Mouse (Mus musculus) embryonic facial prominence, embryonic 11.5 days (tissue): ENCODE measurements around the gene Pbxip1. TPM values are rescaled to one million over a fixed set of nuclear protein-coding genes. Genes with fewer than 3 reads are reported as not detected.

Experiments
- ATAC-seq: fragments of 200-750 bp; cut with Nextera tagmentation; replicated peaks from 2 replicates; pipeline ENCODE4 v1.8.0; 2017; ENCODE audit warnings: low read depth; ENCODE audit not compliant: insufficient number of reproducible peaks, low FRiP score, low TSS enrichment
- DNase-seq: peaks from one replicate; pipeline ENCODE4 v3.0.0-alpha.2; 2015; ENCODE audit warnings: low spot score
- H3K27ac ChIP-seq: fragments of 300-500 bp; sonication (generic); replicated peaks from 2 replicates; pipeline ENCODE4 v1.5.1; 2014; ENCODE audit warnings: mild to moderate bottlenecking, low read depth, low read length, control low read depth
- H3K27me3 ChIP-seq: fragments of 300-500 bp; sonication (generic); 2 replicates; pipeline ENCODE4 v1.6.1; 2014; ENCODE audit warnings: mild to moderate bottlenecking, low read length, moderate library complexity, mixed read lengths; ENCODE audit not compliant: control insufficient read depth, insufficient read depth
- H3K36me3 ChIP-seq: fragments of 300-500 bp; sonication (generic); replicated peaks from 2 replicates; pipeline ENCODE4 v1.6.1; 2014; ENCODE audit warnings: low read depth, mild to moderate bottlenecking, low read length, moderate library complexity, mixed read lengths; ENCODE audit not compliant: control insufficient read depth, insufficient read depth
- H3K4me1 ChIP-seq: fragments of 300-500 bp; sonication (generic); 2 replicates; pipeline ENCODE4 v1.6.1; 2014; ENCODE audit warnings: low read length, mixed read lengths; ENCODE audit not compliant: control insufficient read depth, insufficient read depth
- H3K4me2 ChIP-seq: fragments of 300-500 bp; sonication (generic); 2 replicates; pipeline ENCODE4 v1.6.1; 2014; ENCODE audit warnings: low read depth, mild to moderate bottlenecking, control low read depth, low read length, moderate library complexity
- H3K4me3 ChIP-seq: fragments of 300-500 bp; sonication (generic); 2 replicates; pipeline ENCODE4 v1.5.1; 2014; ENCODE audit warnings: low read depth, low read length, control low read depth
- H3K9ac ChIP-seq: fragments of 300-500 bp; sonication (generic); replicated peaks from 2 replicates; pipeline ENCODE4 v1.6.1; 2014; ENCODE audit warnings: mild to moderate bottlenecking, control low read depth, low read length
- H3K9me3 ChIP-seq: fragments of 300-500 bp; sonication (generic); replicated peaks from 2 replicates; pipeline ENCODE4 v1.6.1; 2016; ENCODE audit warnings: mild to moderate bottlenecking, low read length, inconsistent platforms, mixed read lengths; ENCODE audit not compliant: control insufficient read depth
- WGBS: fragments of 180-500 bp; shearing (Covaris S2); extraction: QIAGEN DNeasy Blood & Tissue Kit; methylation state at CpG from one replicate; pipeline ENCODE4 v1.1.7; 2014; 5-methylcytosine and 5-hydroxymethylcytosine counted together
- polyA plus RNA-seq: library from polyadenylated mRNA; unstranded; fragments of >200 nt; fragmentation: Nextera tagmentation; extraction: Ambion mirVana; gene quantifications from 2 replicates; pipeline ENCODE4 v1.2.1, GENCODE M21; 2014

Pbxip1 gene
- polyA plus RNA-seq, 1 experiment from 2014 or later = 9.1 TPM

- Histone ChIP-seq H3K27ac (no peak overlapping the region), H3K4me2 (peak overlapping the region; percentile 83), H3K27me3 (peaks cover 14% of the 10 kb centered on the region), H3K9me3 (no peaks in the 10 kb centered on the region), H3K4me3 (peak overlapping the region; percentile 45), H3K36me3 (no peaks in the 10 kb centered on the region), H3K4me1 (peaks cover 11% of the 10 kb centered on the region), H3K9ac (peak overlapping the region; percentile 50)
- DNase-seq (no peak), ATAC-seq (no peak)
- WGBS = 4% methylated on average over 4 of the region's 4 CpGs
Measured at GRCm38 (mm10) chr3:89396654-89397005, 39.9 kb upstream of the Pbxip1 start.

DNA sequence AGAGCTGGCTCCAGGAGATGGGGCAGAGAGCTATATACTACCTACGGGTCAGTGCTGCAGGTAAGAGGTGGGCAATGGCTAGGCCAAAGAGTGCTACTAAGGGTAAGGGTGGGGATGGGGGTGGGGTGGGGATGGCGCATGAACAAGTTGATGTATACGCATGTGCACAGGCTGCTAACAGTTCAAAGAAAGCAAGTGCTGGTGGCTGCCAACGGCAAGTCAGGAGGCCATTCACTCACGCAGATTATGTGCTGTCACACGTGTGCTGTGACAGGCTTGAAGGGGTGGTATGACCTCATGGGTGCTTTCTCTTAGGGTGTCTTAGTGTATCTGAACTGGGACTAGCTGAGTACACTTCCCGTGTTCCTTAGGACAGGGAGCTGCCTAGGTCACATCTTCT is 35.2 kb upstream of the Pbxip1 start:
- H3K36me3 ChIP-seq = peaks cover 3% of the 10 kb centered on the region
- H3K9ac ChIP-seq = no peak overlapping the region
- H3K27ac ChIP-seq = no peak overlapping the region
- H3K4me2 ChIP-seq = no peak overlapping the region
- 86% methylated on average over 7 of the region's 7 CpGs for WGBS
- no peaks in the 10 kb centered on the region for H3K4me1 ChIP-seq
- no peak overlapping the region for H3K4me3 ChIP-seq
- no peaks in the 10 kb centered on the region for H3K27me3 ChIP-seq
- no peak for ATAC-seq
- DNase-seq = no peak
- H3K9me3 ChIP-seq = no peaks in the 10 kb centered on the region

GRCm38 (mm10) chr3:89402693-89403092 is 33.8 kb upstream of the Pbxip1 start, which contains the start of gene Lenep:
Gene Lenep, minus strand, starts transcription at chr3:89402793.
- Histone ChIP-seq H3K27ac (no peak within 1 kb of the TSS), H3K4me1 (no peaks in the 10 kb centered on the region), H3K4me2 (no peak within 1 kb of the TSS), H3K27me3 (no peaks in the 10 kb centered on the region), H3K4me3 (no peak within 1 kb of the TSS), H3K9me3 (no peaks in the 10 kb centered on the region), H3K36me3 (peaks cover 3% of the 10 kb centered on the region), H3K9ac (no peak within 1 kb of the TSS)
- 83% methylated on average over 5 of the region's 5 CpGs for WGBS
- ATAC-seq (no peak), DNase-seq (no peak)

DNA sequence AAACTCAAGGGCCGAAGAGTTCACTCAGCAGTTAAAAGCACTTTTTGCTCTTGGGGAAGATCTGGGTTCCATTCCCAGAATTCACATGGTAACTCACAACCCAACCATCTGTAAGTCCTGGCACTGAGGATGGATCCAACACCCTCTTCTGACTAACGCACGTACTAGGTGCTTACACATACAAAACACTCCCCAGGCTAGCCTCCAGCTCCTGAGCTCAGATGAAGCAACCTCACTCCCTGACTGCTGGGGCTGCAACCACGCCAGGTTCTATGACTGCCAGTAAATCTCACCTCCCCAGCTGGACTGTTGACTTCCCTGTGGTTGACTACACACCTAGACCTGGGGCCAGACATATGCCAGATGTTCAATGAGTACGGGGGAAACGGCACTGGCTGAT is 29.6 kb upstream of the Pbxip1 start:
- Histone ChIP-seq H3K9me3 (no peaks in the 10 kb centered on the region), H3K9ac (no peak overlapping the region), H3K27ac (no peak overlapping the region), H3K4me2 (no peak overlapping the region), H3K36me3 (peaks cover 3% of the 10 kb centered on the region), H3K27me3 (no peaks in the 10 kb centered on the region), H3K4me1 (peaks cover 3% of the 10 kb centered on the region; the same call in 1 of the 2 replicates), H3K4me3 (no peak overlapping the region)
- no peak for DNase-seq
- no peak for ATAC-seq
- 91% methylated on average over 6 of the region's 6 CpGs for WGBS

- Histone ChIP-seq H3K36me3 (no peaks in the 10 kb centered on the region), H3K4me3 (no peak overlapping the region), H3K9ac (no peak overlapping the region), H3K4me1 (peaks cover 3% of the 10 kb centered on the region; the same call in 1 of the 2 replicates), H3K9me3 (no peaks in the 10 kb centered on the region), H3K4me2 (no peak overlapping the region), H3K27me3 (no peaks in the 10 kb centered on the region), H3K27ac (no peak overlapping the region)
- DNase-seq = no peak
- no peak for ATAC-seq
- WGBS = 66% methylated on average over 16 of the region's 16 CpGs
Measured at GRCm38 (mm10) chr3:89408448-89408847, 28.1 kb upstream of the Pbxip1 start.

DNA sequence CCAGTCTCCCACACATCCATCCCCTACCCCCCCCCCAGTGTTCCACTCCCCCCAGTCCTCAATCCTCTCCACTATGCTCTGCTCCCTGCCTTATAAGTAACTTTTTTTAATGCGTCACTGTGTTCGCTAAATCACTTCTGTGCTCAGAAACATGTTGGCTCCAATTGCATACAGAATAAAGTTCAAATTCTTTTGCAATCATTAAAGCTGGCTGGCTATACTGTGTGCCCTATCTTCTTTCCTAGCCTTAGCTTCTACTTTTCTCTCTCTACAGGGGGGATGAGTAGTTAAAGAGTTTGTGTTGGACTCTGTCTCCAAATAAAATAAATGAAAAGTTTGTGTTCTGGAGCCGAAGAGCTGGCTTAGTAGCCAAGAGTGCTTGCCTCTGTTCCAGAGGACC is 26.8 kb upstream of the Pbxip1 start:
- no peak overlapping the region for H3K9ac ChIP-seq
- no peak overlapping the region for H3K4me2 ChIP-seq
- H3K4me1 ChIP-seq = peaks cover 3% of the 10 kb centered on the region; the same call in 1 of the 2 replicates
- H3K27ac ChIP-seq = no peak overlapping the region
- no peaks in the 10 kb centered on the region for H3K27me3 ChIP-seq
- DNase-seq (no peak), ATAC-seq (no peak)
- H3K36me3 ChIP-seq = peaks cover 7% of the 10 kb centered on the region
- no peak overlapping the region for H3K4me3 ChIP-seq
- no peaks in the 10 kb centered on the region for H3K9me3 ChIP-seq
- WGBS = 96% methylated on average over 3 of the region's 3 CpGs

GRCm38 (mm10) chr3:89410864-89411263 is 25.6 kb upstream of the Pbxip1 start:
- H3K4me3 ChIP-seq = peak overlapping the region; percentile 47
- peaks cover 13% of the 10 kb centered on the region for H3K36me3 ChIP-seq
- no peak for ATAC-seq
- peak overlapping the region; percentile 59 for H3K4me2 ChIP-seq
- no peak for DNase-seq
- no peaks in the 10 kb centered on the region for H3K27me3 ChIP-seq
- peaks cover 3% of the 10 kb centered on the region; the same call in 1 of the 2 replicates for H3K4me1 ChIP-seq
- H3K9ac ChIP-seq = peak overlapping the region; percentile 52
- WGBS = 81% methylated on average over 10 of the region's 10 CpGs
- no peaks in the 10 kb centered on the region for H3K9me3 ChIP-seq
- no peak overlapping the region for H3K27ac ChIP-seq

DNA sequence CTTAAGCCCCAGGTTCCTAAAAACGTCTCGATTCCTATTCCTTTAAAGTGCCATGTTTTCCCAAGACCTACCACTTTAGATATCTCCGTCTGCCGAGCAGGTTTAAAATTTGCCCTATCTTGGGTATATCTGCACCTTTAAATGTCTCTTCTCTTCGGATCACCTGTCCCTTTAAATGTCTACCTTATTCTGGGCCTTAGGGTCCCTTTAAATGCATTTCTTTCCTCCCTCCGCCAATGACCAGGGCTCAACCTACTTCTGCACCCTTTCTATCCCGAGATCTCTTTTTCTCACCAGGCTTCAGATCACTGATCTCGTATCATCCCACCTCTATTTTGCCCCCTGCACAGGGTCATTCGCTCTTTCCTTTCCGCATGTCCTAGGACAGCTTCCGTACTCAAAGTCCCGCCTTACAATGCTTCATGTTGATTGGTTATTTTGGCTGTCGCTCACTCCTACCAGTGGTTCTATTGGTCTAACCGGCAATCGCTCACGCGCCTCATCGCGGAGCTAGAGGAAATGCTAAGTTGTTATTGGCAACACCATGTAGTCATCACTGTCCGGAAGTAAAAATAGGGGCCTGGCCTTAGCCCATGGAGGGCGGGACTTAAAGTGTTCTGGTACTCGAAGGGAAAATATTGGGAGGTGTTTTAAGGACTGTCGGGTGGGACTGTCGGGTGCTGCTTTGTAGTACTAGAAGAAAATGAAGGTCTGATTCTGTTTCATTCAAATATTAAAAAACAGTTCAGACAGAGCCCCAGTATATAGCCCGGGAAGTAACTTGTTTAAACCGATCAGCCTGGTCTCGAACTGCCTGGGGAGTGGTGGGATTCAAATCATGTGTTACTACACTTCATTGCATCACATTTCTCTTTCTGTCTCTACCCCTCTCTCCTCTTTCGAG is 24.8 kb upstream of the Pbxip1 start, which contains the start of gene Flad1:
Flad1 (minus strand) TSS at position 381 of the 904 bp plus-strand sequence.
- Histone ChIP-seq H3K4me2 (peak within 1 kb of the TSS; percentile 59), H3K36me3 (peaks cover 17% of the 10 kb centered on the region), H3K4me1 (peaks cover 4% of the 10 kb centered on the region; the same call in 1 of the 2 replicates), H3K27ac (no peak within 1 kb of the TSS), H3K9ac (peak within 1 kb of the TSS; percentile 52), H3K4me3 (peak within 1 kb of the TSS; percentile 47), H3K27me3 (no peaks in the 10 kb centered on the region), H3K9me3 (no peaks in the 10 kb centered on the region)
- DNase-seq (peak; percentile 99), ATAC-seq (peak; percentile 98)
- WGBS = 7% methylated on average over 28 of the region's 28 CpGs
